Mouse (Mus musculus): ENCODE measurements around the gene Nr2c1. TPM values are rescaled to one million over a fixed set of nuclear protein-coding genes. Genes with fewer than 3 reads are reported as not detected.
A peak's percentile ranks its signal among the peaks of the same experiment; 100 is the strongest.

The Nr2c1 gene
- total and polyA plus RNA-seq, 3 experiments = 1.1 to 12.6 (median 5.1) TPM

- ATAC-seq (ENCODE audit: extremely low read depth, insufficient number of reproducible peaks, low FRiP score, poor library complexity, severe bottlenecking) = no peak
- Histone ChIP-seq H3K4me3 (ENCODE audit: low read depth, low read length) (no peak overlapping the region), H3K4me1 (ENCODE audit: insufficient read depth, low read depth, low read length) (peaks cover 8% of the 10 kb centered on the region), H3K9me3 (replicated peaks) (no peaks in the 10 kb centered on the region), H3K27me3 (ENCODE audit: insufficient read depth, low read length) (no peaks in the 10 kb centered on the region), H3K36me3 (replicated peaks) (peaks cover 60% of the 10 kb centered on the region)
- DNase-seq (ENCODE audit: low spot score) = no peak
- TF ChIP-seq CTCF (IDR thresholded peaks at IDR 0.05; ENCODE audit: low read depth, low read length) = no peak
- no peak for TF ChIP-seq POLR2AphosphoS5 (IDR thresholded peaks at IDR 0.05; ENCODE audit: insufficient replicate concordance, low read depth, low read length)
- TF ChIP-seq GATA1 (IDR thresholded peaks at IDR 0.05; ENCODE audit: borderline replicate concordance, low read length) = no peak
- no peak for TF ChIP-seq GATA2 (IDR thresholded peaks at IDR 0.05; ENCODE audit: borderline replicate concordance, low read depth, low read length)
- TF ChIP-seq TAL1 (conservative IDR thresholded peaks at IDR 0.05; ENCODE audit: low read depth, low read length) = no peak
Observed at GRCm38 (mm10) chr10:94110834-94111754, 36.7 kb upstream of the Nr2c1 start.

DNA sequence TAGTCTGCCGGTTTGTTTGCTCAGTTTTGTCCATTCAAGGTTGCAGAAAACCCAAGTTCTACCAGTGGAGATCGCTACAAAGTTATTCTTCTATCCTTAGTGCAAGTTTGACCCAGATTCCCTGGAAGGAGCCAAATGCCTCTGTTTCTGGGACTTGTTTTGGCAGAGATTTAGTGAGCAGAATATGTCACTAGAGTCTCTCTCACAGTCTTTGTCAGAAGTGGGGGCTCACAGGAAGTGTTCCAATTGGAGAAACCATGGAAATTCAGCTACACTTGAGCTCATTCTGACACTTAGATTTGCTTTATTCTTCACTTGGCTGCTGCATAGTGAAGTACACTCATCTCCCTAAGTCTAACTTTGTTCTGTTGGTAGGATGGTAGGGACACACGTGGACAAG, 35.6 kb upstream of the Nr2c1 start:
- H3K36me3 ChIP-seq (replicated peaks) = peaks cover 55% of the 10 kb centered on the region
- H3K4me1 ChIP-seq (ENCODE audit: insufficient read depth, low read depth, low read length) = peaks cover 8% of the 10 kb centered on the region
- TF ChIP-seq TAL1 (conservative IDR thresholded peaks at IDR 0.05; ENCODE audit: low read depth, low read length) (no peak), POLR2AphosphoS5 (IDR thresholded peaks at IDR 0.05; ENCODE audit: insufficient replicate concordance, low read depth, low read length) (no peak), GATA2 (IDR thresholded peaks at IDR 0.05; ENCODE audit: borderline replicate concordance, low read depth, low read length) (no peak), CTCF (IDR thresholded peaks at IDR 0.05; ENCODE audit: low read depth, low read length) (no peak), GATA1 (IDR thresholded peaks at IDR 0.05; ENCODE audit: borderline replicate concordance, low read length) (no peak)
- H3K9me3 ChIP-seq (replicated peaks) = no peaks in the 10 kb centered on the region
- ATAC-seq (ENCODE audit: extremely low read depth, insufficient number of reproducible peaks, low FRiP score, poor library complexity, severe bottlenecking) (no peak), DNase-seq (ENCODE audit: low spot score) (no peak)
- H3K27me3 ChIP-seq (ENCODE audit: insufficient read depth, low read length) = no peaks in the 10 kb centered on the region
- H3K4me3 ChIP-seq (ENCODE audit: low read depth, low read length) = no peak overlapping the region

DNA sequence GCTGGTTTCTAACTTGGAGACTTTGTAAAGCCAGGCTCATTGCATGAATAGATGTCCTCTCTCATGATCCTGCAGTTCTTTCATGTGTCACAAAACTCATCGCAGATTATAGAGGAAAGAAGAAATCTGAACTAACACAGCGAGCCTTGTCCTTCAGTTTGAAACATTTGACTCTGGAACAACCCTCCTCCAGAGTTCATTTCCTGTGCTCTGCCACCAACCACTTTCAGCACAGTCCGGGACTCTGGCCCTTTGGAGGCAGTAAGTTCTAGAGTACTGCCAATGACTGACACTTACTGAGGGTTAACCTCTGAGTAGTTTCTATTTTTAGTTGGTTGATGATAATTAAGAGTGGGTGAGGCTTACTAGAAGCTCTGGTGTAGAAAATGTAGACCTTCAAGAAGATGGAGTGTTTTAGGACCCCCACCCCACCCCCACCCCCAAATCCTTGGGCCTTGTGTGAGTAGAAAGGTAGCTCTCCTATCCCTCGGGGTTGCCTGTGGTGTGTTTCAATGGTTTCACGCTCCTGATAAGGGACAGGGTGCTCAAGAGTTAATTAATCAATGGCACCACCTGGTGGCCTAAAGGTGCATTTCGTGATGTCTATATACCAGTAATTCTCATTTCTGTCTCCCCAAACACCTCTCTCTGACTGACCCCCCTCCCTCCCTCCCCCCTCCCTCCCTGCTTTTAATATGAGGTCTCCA, 31.8 kb upstream of the Nr2c1 start:
- peak; percentile 61 for DNase-seq (ENCODE audit: low spot score)
- Histone ChIP-seq H3K27me3 (ENCODE audit: insufficient read depth, low read length) (no peaks in the 10 kb centered on the region), H3K4me1 (ENCODE audit: insufficient read depth, low read depth, low read length) (peaks cover 8% of the 10 kb centered on the region), H3K9me3 (replicated peaks) (no peaks in the 10 kb centered on the region), H3K36me3 (replicated peaks) (peaks cover 62% of the 10 kb centered on the region), H3K4me3 (ENCODE audit: low read depth, low read length) (no peak overlapping the region)
- peak; percentile 57 for ATAC-seq (ENCODE audit: extremely low read depth, insufficient number of reproducible peaks, low FRiP score, poor library complexity, severe bottlenecking)
- 0 out of 2 replicates have a peak, but pooled peaks have one; percentile 24 for TF ChIP-seq CTCF (IDR thresholded peaks at IDR 0.05; ENCODE audit: low read depth, low read length)
- TF ChIP-seq GATA1 (IDR thresholded peaks at IDR 0.05; ENCODE audit: borderline replicate concordance, low read length) = no peak

DNA sequence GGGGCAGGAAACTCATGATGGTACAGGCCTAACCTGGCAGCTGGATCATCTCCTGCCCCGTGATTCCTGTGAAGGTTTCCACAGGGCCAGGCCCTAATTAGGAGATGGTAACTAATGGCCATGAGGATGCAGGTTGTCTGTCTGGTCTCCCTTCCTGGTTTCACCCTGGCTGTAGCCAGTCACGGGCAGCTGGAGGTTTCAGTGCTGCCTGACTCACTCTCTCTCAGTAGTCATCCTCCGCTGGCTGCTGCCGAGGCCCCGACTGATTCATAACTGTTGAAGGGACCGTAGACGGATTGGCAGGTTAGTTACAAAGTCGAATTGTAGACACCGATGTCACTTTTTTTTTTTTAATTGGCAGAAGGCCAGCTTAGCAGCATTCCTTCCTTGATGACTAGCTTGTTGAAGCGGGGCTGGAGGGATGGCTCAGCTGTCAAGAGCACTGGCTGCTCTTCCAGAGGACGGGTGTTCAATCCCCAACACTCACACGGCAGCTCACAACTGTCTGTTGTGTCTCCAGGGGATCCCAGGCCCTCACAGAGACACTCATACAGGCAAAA, 31.0 kb upstream of the Nr2c1 start:
- TF ChIP-seq POLR2AphosphoS5 (IDR thresholded peaks at IDR 0.05; ENCODE audit: insufficient replicate concordance, low read depth, low read length) (no peak), TAL1 (conservative IDR thresholded peaks at IDR 0.05; ENCODE audit: low read depth, low read length) (no peak), GATA1 (IDR thresholded peaks at IDR 0.05; ENCODE audit: borderline replicate concordance, low read length) (no peak), GATA2 (IDR thresholded peaks at IDR 0.05; ENCODE audit: borderline replicate concordance, low read depth, low read length) (no peak), CTCF (IDR thresholded peaks at IDR 0.05; ENCODE audit: low read depth, low read length) (no peak)
- Histone ChIP-seq H3K4me3 (ENCODE audit: low read depth, low read length) (no peak overlapping the region), H3K9me3 (replicated peaks) (no peaks in the 10 kb centered on the region), H3K36me3 (replicated peaks) (peaks cover 60% of the 10 kb centered on the region), H3K4me1 (ENCODE audit: insufficient read depth, low read depth, low read length) (peaks cover 8% of the 10 kb centered on the region), H3K27me3 (ENCODE audit: insufficient read depth, low read length) (no peaks in the 10 kb centered on the region)
- ATAC-seq (ENCODE audit: extremely low read depth, insufficient number of reproducible peaks, low FRiP score, poor library complexity, severe bottlenecking) = no peak
- DNase-seq (ENCODE audit: low spot score) = no peak

DNA sequence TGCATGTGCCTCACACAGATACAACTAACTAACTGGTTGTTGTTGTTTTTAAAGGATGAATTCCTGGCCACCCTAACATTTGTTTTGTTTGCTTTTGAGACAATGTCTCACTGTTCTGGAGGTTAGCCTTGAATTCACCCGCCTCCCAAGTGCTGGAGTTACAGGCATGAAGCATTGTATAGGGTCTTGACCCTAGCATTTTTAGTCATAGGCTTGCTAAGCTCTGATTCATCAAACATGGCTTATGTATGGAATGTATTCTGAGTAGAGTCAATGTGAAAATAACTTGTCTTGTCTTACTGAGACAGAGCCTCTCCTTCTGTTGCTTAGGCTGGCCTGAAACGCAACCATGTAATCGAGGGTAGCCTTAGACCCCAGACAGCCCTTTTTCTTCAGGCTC, 29.9 kb upstream of the Nr2c1 start:
- Histone ChIP-seq H3K36me3 (replicated peaks) (peaks cover 57% of the 10 kb centered on the region), H3K27me3 (ENCODE audit: insufficient read depth, low read length) (no peaks in the 10 kb centered on the region), H3K4me1 (ENCODE audit: insufficient read depth, low read depth, low read length) (peaks cover 12% of the 10 kb centered on the region), H3K4me3 (ENCODE audit: low read depth, low read length) (no peak overlapping the region), H3K9me3 (replicated peaks) (no peaks in the 10 kb centered on the region)
- ATAC-seq (ENCODE audit: extremely low read depth, insufficient number of reproducible peaks, low FRiP score, poor library complexity, severe bottlenecking) (no peak), DNase-seq (ENCODE audit: low spot score) (no peak)
- TF ChIP-seq TAL1 (conservative IDR thresholded peaks at IDR 0.05; ENCODE audit: low read depth, low read length) (no peak), CTCF (IDR thresholded peaks at IDR 0.05; ENCODE audit: low read depth, low read length) (no peak), POLR2AphosphoS5 (IDR thresholded peaks at IDR 0.05; ENCODE audit: insufficient replicate concordance, low read depth, low read length) (no peak), GATA1 (IDR thresholded peaks at IDR 0.05; ENCODE audit: borderline replicate concordance, low read length) (no peak)

GRCm38 (mm10) chr10:94118993-94119392, 28.8 kb upstream of the Nr2c1 start:
- Histone ChIP-seq H3K4me3 (ENCODE audit: low read depth, low read length) (no peak overlapping the region), H3K4me1 (ENCODE audit: insufficient read depth, low read depth, low read length) (peaks cover 15% of the 10 kb centered on the region), H3K36me3 (replicated peaks) (peaks cover 67% of the 10 kb centered on the region), H3K9me3 (replicated peaks) (no peaks in the 10 kb centered on the region), H3K27me3 (ENCODE audit: insufficient read depth, low read length) (no peaks in the 10 kb centered on the region)
- ATAC-seq (ENCODE audit: extremely low read depth, insufficient number of reproducible peaks, low FRiP score, poor library complexity, severe bottlenecking) (no peak), DNase-seq (ENCODE audit: low spot score) (no peak)
- TF ChIP-seq TAL1 (conservative IDR thresholded peaks at IDR 0.05; ENCODE audit: low read depth, low read length) = no peak
- no peak for TF ChIP-seq GATA2 (IDR thresholded peaks at IDR 0.05; ENCODE audit: borderline replicate concordance, low read depth, low read length)
- no peak for TF ChIP-seq CTCF (IDR thresholded peaks at IDR 0.05; ENCODE audit: low read depth, low read length)
- no peak for TF ChIP-seq POLR2AphosphoS5 (IDR thresholded peaks at IDR 0.05; ENCODE audit: insufficient replicate concordance, low read depth, low read length)
- TF ChIP-seq GATA1 (IDR thresholded peaks at IDR 0.05; ENCODE audit: borderline replicate concordance, low read length) = no peak

Measured in G1E (cell line).